Mouse (Mus musculus): ENCODE measurements at regions not wholly inside any gene's neighbourhood (a gene's known extent, or its start where the extent isn't known, plus 50 kb on each side); places are given as distances from the start of the nearest gene placed in this dataset.

DNA sequence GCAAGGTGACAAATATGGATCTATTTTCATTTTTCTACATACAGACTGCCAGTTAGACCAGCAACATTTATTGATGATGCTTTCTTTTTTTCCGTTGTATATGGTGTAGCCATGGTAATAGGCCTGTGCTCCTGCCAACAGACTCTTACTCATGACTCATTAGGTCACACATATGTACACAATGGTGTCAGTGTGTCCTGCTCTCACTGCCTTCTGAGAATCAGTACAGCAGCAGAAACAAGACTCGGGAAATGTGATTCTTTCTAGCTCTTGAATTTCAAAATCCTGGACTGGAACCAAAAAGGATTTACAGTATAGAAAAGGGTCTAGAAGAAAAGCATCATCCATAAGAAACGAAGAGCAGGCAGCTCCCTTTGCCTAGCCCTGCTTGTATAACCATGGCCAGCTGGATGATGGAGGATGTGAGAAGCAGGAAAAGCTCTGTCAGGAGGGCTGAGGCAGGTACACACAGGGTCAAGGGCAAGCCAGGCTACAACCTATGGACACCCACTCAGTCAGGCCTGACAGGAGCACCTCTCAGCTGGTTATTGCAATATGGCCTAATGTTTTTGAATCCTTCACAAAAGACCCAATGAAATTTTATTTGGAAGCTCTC lies 132.2 kb downstream of the Tmem17 start:
- DNase-seq (ENCODE audit: low read depth, low spot score) = no peak

DNA sequence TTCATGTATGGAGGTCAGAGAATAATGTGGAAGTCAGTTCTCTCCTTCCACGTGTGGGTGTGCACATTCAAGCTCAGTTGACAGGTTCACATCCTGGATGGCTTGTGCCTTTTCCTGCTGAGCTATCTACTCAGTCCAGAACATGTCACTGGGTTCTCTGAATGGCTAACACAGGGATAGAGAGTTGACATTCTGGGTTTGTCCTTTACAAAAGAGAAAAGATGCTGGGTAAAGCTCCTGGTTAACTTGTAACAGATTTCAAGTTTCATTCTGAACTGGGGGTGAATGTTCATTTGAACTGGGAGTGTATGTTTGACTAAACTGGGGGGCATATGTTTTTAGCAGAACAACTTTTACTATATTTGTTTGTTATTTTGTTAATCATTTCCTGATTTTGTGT lies 133.0 kb downstream of the Tmem17 start:
- no peak for DNase-seq (ENCODE audit: low read depth, low spot score)

GRCm38 (mm10) chr11:22646192-22646936 lies 134.5 kb downstream of the Tmem17 start:
- DNase-seq (ENCODE audit: low read depth, low spot score) = no peak

- no peak for DNase-seq (ENCODE audit: low read depth, low spot score)
These were observed 136.4 kb downstream of the Tmem17 start for GRCm38 (mm10) chr11:22648275-22648674.

- DNase-seq (ENCODE audit: low read depth, low spot score) = no peak
These were observed 138.9 kb downstream of the Tmem17 start for GRCm38 (mm10) chr11:22650771-22651170.

GRCm38 (mm10) chr11:22651313-22651712 lies 139.4 kb downstream of the Tmem17 start:
- DNase-seq (ENCODE audit: low read depth, low spot score) = no peak

- no peak for DNase-seq (ENCODE audit: low read depth, low spot score)
These were observed 140.0 kb downstream of the Tmem17 start for GRCm38 (mm10) chr11:22651911-22652310.

DNA sequence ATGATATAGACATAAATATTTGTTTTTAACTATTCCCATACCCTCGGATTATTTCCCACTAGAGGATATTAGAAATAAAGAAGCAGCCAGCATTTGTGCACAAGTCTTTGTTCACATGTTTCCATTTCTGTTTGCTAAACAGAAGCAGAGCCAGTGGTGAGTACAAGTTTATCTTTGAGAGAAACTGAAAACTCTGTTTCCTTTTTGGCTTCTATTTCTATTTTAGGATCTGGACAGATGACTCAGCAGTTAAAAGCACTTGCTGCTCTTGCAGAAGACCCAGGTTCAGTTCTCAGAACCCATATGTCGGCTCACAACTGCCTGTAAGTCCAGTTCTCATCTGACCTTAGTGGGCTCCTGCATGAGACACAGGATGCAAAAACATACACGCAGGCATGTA lies 141.0 kb downstream of the Tmem17 start:
- DNase-seq (ENCODE audit: low read depth, low spot score) = no peak

DNA sequence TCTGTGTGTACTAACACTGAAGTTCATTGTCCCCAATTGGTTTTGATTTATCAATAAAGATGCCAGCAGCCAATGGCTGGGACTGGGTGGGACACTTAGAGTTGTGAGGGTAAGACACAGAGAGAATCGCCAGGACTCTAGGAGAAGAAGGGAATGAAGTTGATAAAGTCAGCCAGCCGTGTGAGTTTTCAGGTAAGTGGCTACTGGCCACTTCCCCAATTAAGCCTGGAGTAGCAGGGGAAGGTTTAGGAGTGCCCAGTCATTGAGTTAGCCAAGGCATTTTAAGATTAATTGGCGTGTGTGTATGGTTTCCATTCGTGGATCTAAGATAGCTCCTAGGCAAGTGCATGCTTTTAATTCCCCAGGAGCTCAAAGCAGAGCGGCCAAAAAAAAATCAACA lies 141.5 kb downstream of the Tmem17 start:
- DNase-seq (ENCODE audit: low read depth, low spot score) = no peak

- DNase-seq (ENCODE audit: low read depth, low spot score) = no peak
These were observed 145.7 kb downstream of the Tmem17 start for GRCm38 (mm10) chr11:22657635-22658034.

GRCm38 (mm10) chr11:22661072-22661471 lies 149.2 kb downstream of the Tmem17 start:
- no peak for DNase-seq (ENCODE audit: low read depth, low spot score)

DNA sequence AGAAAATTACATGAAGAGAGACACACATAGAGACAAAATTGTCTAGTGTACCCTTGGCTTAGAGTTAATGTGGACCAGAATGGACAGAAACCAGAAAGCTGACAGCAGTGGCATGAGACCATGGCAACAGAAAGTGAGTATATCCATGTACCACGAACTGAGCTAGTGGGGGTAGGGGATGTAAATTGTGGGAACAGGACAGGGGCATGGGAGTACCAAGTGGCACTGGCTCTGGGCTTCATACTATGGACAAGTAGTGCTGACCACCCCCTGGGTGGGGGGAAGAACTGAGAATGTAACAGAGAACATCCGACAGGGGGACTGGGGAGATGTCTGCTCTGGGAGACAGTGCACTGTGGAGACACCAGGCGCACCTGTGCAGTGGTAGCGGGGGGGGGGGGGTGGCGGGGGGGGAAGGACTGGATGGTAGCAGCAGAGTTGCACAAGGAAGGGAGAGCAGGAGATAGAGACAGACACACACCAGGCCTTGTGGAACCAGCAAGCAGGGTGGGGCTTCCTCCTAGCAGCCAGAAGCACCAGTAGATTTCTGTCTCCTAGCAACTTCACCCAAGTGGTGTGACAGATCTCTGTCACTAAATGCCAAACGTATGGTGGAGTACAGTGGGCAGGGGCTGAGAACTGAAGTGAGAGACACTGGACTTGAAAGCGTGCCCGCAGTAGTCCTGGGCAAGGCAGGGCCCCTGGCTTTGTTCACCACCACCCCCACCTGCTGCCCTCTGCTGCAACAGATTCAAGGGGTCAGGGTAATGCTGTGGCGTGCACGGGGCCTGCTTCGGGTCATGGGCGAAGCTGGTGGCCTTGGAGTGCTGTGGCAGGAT lies 150.0 kb downstream of the Tmem17 start:
- DNase-seq (ENCODE audit: low read depth, low spot score) = no peak

DNA sequence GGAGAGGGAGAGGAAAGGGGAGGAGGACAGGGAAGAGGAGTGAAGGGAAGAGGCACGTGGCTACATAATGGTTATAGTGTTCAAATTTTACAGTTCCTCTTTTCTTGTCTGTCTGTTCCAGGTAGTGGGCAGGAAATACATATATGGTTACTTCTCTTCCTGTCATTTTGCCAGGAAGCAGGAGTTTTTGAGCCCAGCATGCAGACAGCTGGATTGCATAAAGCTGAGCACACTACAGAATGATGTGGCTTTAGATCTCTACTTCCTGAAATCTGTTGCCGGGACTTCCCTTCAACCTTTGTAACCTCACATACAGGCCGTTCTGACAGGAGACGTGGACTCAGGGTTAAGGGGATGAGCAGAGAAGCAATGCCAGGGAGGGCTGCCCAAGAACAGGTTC lies 154.1 kb downstream of the Tmem17 start:
- no peak for DNase-seq (ENCODE audit: low read depth, low spot score)

DNA sequence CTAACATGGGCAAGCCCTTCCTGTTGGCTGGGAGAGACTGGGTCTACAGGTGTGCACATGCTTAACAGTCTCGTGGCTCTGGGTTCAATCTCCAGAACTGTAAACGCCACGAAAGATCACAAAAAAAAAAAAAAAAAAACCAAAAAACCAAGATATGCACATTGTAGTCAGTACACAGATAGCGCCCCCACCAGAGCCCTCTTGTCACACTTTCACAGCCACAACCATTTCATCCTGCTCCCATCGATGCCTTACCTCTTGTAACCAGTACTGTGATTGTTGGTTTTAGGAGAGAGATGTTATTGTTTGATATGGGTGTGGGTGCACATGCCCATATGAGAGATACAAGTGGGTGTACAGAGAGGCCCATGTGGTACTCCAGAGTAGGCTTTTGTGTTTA lies 154.5 kb downstream of the Tmem17 start:
- no peak for DNase-seq (ENCODE audit: low read depth, low spot score)

DNA sequence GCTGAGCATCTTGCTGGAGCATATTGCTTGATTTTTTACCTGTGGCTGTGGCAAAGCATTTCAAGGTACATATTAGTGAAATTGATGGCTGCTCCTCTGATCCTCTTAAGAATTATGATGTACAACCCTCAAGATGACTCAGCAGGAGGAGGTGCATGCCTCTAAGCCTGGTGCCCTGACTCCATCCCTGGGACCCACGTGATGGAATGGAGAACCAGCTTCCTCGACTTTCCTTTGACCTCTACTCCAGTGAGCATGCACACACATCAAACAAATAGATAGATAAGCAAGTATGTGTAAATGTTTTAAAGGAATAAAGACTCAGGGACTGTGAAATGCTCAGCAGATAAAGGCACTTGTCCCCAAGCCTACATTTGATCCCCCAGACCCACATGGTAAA lies 156.3 kb downstream of the Tmem17 start:
- DNase-seq (ENCODE audit: low read depth, low spot score) = no peak

- DNase-seq (ENCODE audit: low read depth, low spot score) = no peak
These were observed 157.4 kb downstream of the Tmem17 start for GRCm38 (mm10) chr11:22669267-22669666.

- no peak for DNase-seq (ENCODE audit: low read depth, low spot score)
These were observed 160.1 kb downstream of the Tmem17 start for GRCm38 (mm10) chr11:22671791-22672490.

- DNase-seq (ENCODE audit: low read depth, low spot score) = no peak
These were observed 163.2 kb downstream of the Tmem17 start for GRCm38 (mm10) chr11:22675047-22675446.

DNA sequence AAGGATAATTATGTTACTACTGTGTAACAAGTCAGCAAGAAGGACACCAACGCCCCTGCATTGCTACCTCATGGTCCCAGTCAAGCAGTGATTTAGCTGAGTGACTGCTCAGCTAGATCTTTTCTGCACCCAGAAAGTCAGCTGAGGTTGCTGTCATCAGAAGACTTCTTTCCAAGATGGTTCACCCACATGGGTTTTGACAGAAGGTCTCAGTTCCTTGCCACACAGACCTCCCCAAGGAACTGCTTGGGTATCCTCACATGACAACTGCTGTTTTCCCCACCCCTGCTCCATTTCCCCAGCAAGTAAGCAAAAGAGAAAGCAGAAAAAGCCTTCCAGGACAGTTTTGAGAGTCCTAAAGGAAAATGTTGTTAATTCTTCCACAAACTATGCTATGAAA lies 163.9 kb downstream of the Tmem17 start:
- no peak for DNase-seq (ENCODE audit: low read depth, low spot score)

DNA sequence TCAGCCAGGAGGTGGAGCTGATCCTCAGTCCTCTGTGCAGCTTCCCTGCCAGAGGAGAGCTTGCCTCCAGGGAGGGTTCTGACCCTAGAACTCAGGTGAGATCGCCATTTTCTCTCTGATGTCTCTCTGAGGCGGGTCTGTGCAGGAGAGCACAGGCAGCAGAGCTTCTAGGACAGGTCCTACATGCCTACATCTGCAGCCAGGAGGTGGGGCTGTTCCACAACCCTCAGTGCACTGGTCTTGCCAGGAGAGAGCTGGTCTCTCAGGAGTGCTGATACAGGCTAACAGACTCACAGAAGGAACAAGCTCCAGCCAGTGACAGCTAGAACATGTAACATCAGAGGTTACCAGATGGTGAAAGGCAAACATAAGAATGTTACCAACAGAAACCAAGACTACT lies 165.4 kb downstream of the Tmem17 start:
- no peak for DNase-seq (ENCODE audit: low read depth, low spot score)

DNA sequence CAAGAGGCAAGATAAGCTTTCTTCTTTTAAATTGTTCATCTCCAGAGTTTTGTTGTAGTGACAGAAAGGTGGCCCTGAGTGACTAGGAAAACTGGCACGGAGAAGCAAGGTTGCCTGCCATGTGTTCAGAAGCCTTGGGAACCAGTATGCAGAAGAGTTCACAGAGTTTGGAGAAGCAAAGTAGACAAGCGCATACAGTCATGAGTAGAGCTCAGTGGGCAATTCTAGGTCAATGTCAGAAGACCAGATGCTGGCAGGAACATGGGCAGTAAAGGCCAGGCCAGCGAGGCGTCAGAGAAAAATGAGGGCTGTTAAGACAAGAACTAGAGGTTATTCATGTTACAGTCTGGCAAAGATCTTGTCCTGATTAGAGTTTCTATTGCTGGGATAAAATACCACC lies 172.7 kb downstream of the Tmem17 start:
- no peak for DNase-seq (ENCODE audit: low read depth, low spot score)

DNA sequence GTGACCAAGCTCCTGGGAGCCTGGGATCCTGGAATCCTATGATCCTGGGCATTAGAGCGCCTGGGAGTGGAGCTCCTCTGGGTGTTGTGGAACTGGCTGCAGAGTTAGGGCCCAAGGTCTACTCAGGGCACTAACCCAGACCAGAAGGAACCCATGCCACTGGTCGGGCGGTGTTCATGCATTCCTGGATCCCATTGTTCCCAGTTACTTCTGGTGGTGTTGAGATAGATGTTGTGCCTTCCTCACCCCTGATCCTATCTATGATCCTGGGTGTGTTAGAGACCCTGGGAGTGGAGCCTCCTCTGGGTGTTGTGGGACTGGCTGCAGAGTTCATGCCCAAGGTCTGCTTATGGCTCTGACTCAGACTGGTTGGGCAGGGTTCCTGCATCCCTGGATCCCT lies 169.9 kb downstream of the B3gnt2 start:
- no peak for DNase-seq (ENCODE audit: low read depth, low spot score)

All from c-Kit-negative CD71-positive TER-119-positive erythroid progenitor cells, embryonic 14.5 days (primary cell).